Mouse (Mus musculus) urinary bladder, postnatal 14 days (tissue): ENCODE measurements at regions not wholly inside any gene's neighbourhood (a gene's known extent, or its start where the extent isn't known, plus 50 kb on each side); places are given as distances from the start of the nearest gene placed in this dataset.

Experiments
- DNase-seq: peaks from one replicate; pipeline ENCODE4 v3.0.0; 2021; ENCODE audit warnings: low spot score

GRCm38 (mm10) chr13:82366768-82367167 lies 583.9 kb downstream of the Cetn3 start:
- no peak for DNase-seq

GRCm38 (mm10) chr13:82371579-82371978 lies 588.7 kb downstream of the Cetn3 start:
- no peak for DNase-seq

- DNase-seq: no peak
These were observed 589.7 kb downstream of the Cetn3 start for GRCm38 (mm10) chr13:82372612-82373011.

- no peak for DNase-seq
These were observed 610.0 kb downstream of the Cetn3 start for GRCm38 (mm10) chr13:82392908-82393307.

GRCm38 (mm10) chr13:82393496-82393895 lies 610.6 kb downstream of the Cetn3 start:
- DNase-seq: no peak

- no peak for DNase-seq
These were observed 630.8 kb downstream of the Cetn3 start for GRCm38 (mm10) chr13:82413677-82414076.

GRCm38 (mm10) chr13:82420966-82421365 lies 638.1 kb downstream of the Cetn3 start:
- no peak for DNase-seq

- no peak for DNase-seq
These were observed 641.2 kb downstream of the Cetn3 start for GRCm38 (mm10) chr13:82423911-82424654.

GRCm38 (mm10) chr13:82424732-82425341 lies 642.0 kb downstream of the Cetn3 start:
- DNase-seq: no peak

GRCm38 (mm10) chr13:82432411-82432810 lies 649.5 kb downstream of the Cetn3 start:
- no peak for DNase-seq

GRCm38 (mm10) chr13:82439294-82439693 lies 656.4 kb downstream of the Cetn3 start:
- no peak for DNase-seq

GRCm38 (mm10) chr13:82453650-82454049 lies 670.8 kb downstream of the Cetn3 start:
- DNase-seq: no peak

GRCm38 (mm10) chr13:82483265-82483929 lies 700.5 kb downstream of the Cetn3 start:
- no peak for DNase-seq

GRCm38 (mm10) chr13:82496606-82497005 lies 713.7 kb downstream of the Cetn3 start:
- DNase-seq: no peak

GRCm38 (mm10) chr13:82508176-82508575 lies 725.3 kb downstream of the Cetn3 start:
- DNase-seq: no peak

- DNase-seq: no peak
These were observed 726.6 kb downstream of the Cetn3 start for GRCm38 (mm10) chr13:82509512-82509911.
